ENCODE assay signal across 8 mouse cellular contexts in genomic region chr9:50659392-50660217, GRCm38 (mm10). TPM values are rescaled to one million over a fixed set of nuclear protein-coding genes. Genes with fewer than 3 reads are reported as not detected.
DNase-seq lines count a peak whose midpoint lies in the region; ATAC-seq lines count a peak whose summit lies in the region.

Gene Dlat, minus strand, starts transcription at chr9:50659780.

- WGBS in forebrain, embryonic 11.5 days, result under 1% methylated on average over 63 of the region's 63 CpGs
- 0% methylated on average over 63 of the region's 63 CpGs for WGBS in heart, embryonic 16.5 days
- under 1% methylated on average over 63 of the region's 63 CpGs for WGBS in liver, embryonic 15.5 days (ENCODE audit: insufficient replicate concordance)
- WGBS in neural tube, embryonic 12.5 days, result under 1% methylated on average over 63 of the region's 63 CpGs

- peak; percentile 92 for ATAC-seq in forebrain, embryonic 11.5 days (replicated peaks; ENCODE audit: low FRiP score)
- peak; percentile 93 for ATAC-seq in heart, embryonic 16.5 days (replicated peaks; ENCODE audit: extremely low read depth, insufficient read depth, low FRiP score)
- ATAC-seq in liver, embryonic 15.5 days (ENCODE audit: insufficient read depth), result peak; percentile 91
- ATAC-seq in neural tube, embryonic 12.5 days (ENCODE audit: low FRiP score, low read depth), result peak; percentile 89

- H3K4me3 ChIP-seq in forebrain, embryonic 11.5 days (ENCODE audit: low read depth, low read length), result peak within 1 kb of the TSS; percentile 84
- H3K4me3 ChIP-seq in heart, embryonic 16.5 days (ENCODE audit: low read length), result peak within 1 kb of the TSS; percentile 76
- peak within 1 kb of the TSS; percentile 89 for H3K4me3 ChIP-seq in liver, embryonic 15.5 days (replicated peaks)
- H3K4me3 ChIP-seq in neural tube, embryonic 12.5 days, result peak within 1 kb of the TSS; percentile 92

- peak within 1 kb of the TSS; percentile 84 for H3K4me2 ChIP-seq in forebrain, embryonic 11.5 days (ENCODE audit: low read depth, low read length, severe bottlenecking)
- H3K4me2 ChIP-seq in heart, embryonic 16.5 days (ENCODE audit: low read depth, low read length), result peak within 1 kb of the TSS; percentile 65
- peak within 1 kb of the TSS; percentile 94 for H3K4me2 ChIP-seq in liver, embryonic 15.5 days
- H3K4me2 ChIP-seq in neural tube, embryonic 12.5 days (replicated peaks), result peak within 1 kb of the TSS; percentile 68

- peak; percentile 52 to 62 for DNase-seq in CD8-positive naive resting alpha-beta T cell, adult 2 months (ENCODE audit: low read depth in 2 of 2, low spot score in 2 of 2)
- peak; percentile 70 for DNase-seq in c-Kit-positive CD71-negative TER-119-negative erythroid progenitor cells, embryonic 14.5 days (ENCODE audit: low read depth)
- DNase-seq in forebrain, embryonic 11.5 days (ENCODE audit: low spot score), result peak; percentile 91
- DNase-seq in kidney, postnatal 36 days, result peak; percentile 87 to 92
- DNase-seq in telencephalon, adult 2 months (ENCODE audit: low read depth, low spot score), result peak; percentile 91

- no peaks in the 10 kb centered on the region for H3K27me3 ChIP-seq in forebrain, embryonic 11.5 days (ENCODE audit: control insufficient read depth, insufficient read depth, low read length)
- H3K27me3 ChIP-seq in heart, embryonic 16.5 days (ENCODE audit: control insufficient read depth, insufficient read depth, low read length), result no peaks in the 10 kb centered on the region
- H3K27me3 ChIP-seq in liver, embryonic 15.5 days, result no peaks in the 10 kb centered on the region
- no peaks in the 10 kb centered on the region for H3K27me3 ChIP-seq in neural tube, embryonic 12.5 days (replicated peaks)

- H3K9me3 ChIP-seq in forebrain, embryonic 11.5 days (ENCODE audit: control insufficient read depth, low read length), result no peaks in the 10 kb centered on the region
- H3K9me3 ChIP-seq in heart, embryonic 16.5 days (replicated peaks; ENCODE audit: control insufficient read depth, low read length), result no peaks in the 10 kb centered on the region
- no peaks in the 10 kb centered on the region for H3K9me3 ChIP-seq in liver, embryonic 15.5 days (replicated peaks)
- no peaks in the 10 kb centered on the region for H3K9me3 ChIP-seq in neural tube, embryonic 12.5 days

- H3K36me3 ChIP-seq in forebrain, embryonic 11.5 days (ENCODE audit: control insufficient read depth, insufficient read depth, low read length), result no peaks in the 10 kb centered on the region; the same call in 1 of the 2 replicates
- H3K36me3 ChIP-seq in heart, embryonic 16.5 days (ENCODE audit: control insufficient read depth, insufficient read depth), result peaks cover 15% of the 10 kb centered on the region
- H3K36me3 ChIP-seq in liver, embryonic 15.5 days (replicated peaks), result peaks cover 15% of the 10 kb centered on the region; the same call in 1 of the 2 replicates
- H3K36me3 ChIP-seq in neural tube, embryonic 12.5 days, result peaks cover 20% of the 10 kb centered on the region

- peaks cover 2% of the 10 kb centered on the region; the same call in 1 of the 2 replicates for H3K4me1 ChIP-seq in forebrain, embryonic 11.5 days (replicated peaks; ENCODE audit: control insufficient read depth, insufficient read depth, low read length)
- H3K4me1 ChIP-seq in heart, embryonic 16.5 days (ENCODE audit: control insufficient read depth, insufficient read depth, low read length), result peaks cover 18% of the 10 kb centered on the region
- H3K4me1 ChIP-seq in liver, embryonic 15.5 days (replicated peaks), result peaks cover 28% of the 10 kb centered on the region
- H3K4me1 ChIP-seq in neural tube, embryonic 12.5 days, result peaks cover 8% of the 10 kb centered on the region

- peak within 1 kb of the TSS; percentile 71 for H3K27ac ChIP-seq in forebrain, embryonic 11.5 days (ENCODE audit: low read depth, low read length)
- H3K27ac ChIP-seq in heart, embryonic 16.5 days (ENCODE audit: low read length), result peak within 1 kb of the TSS; percentile 93
- H3K27ac ChIP-seq in liver, embryonic 15.5 days (replicated peaks), result peak within 1 kb of the TSS; percentile 76
- H3K27ac ChIP-seq in neural tube, embryonic 12.5 days, result peak within 1 kb of the TSS; percentile 53

- peak within 1 kb of the TSS; percentile 89 for H3K9ac ChIP-seq in forebrain, embryonic 11.5 days (ENCODE audit: low read length)
- peak within 1 kb of the TSS; percentile 98 for H3K9ac ChIP-seq in heart, embryonic 16.5 days (ENCODE audit: low read length)
- H3K9ac ChIP-seq in liver, embryonic 15.5 days, result peak within 1 kb of the TSS; percentile 80
- H3K9ac ChIP-seq in neural tube, embryonic 12.5 days, result peak within 1 kb of the TSS; percentile 90

RNA-seq across cellular contexts. Expression of gene Dlat, which starts in this region (rescaled TPM):
- 53.2 and 57.7 TPM in 2 replicates for polyA plus RNA-seq in forebrain, embryonic 11.5 days (2014; fragmentation: Nextera tagmentation; extraction: Ambion mirVana)
- 147 and 156 TPM in 2 replicates for polyA plus RNA-seq in heart, embryonic 16.5 days (2015; fragmentation: Nextera tagmentation; extraction: Ambion mirVana)
- polyA plus RNA-seq in liver, embryonic 15.5 days (2015; fragmentation: Nextera tagmentation; extraction: Ambion mirVana), result 23.2 and 24.6 TPM in 2 replicates
- polyA plus RNA-seq in neural tube, embryonic 12.5 days (2016; fragmentation: Nextera tagmentation; extraction: Ambion mirVana), result 46.2 and 56.0 TPM in 2 replicates

Comparison
In these comparisons a context has a peak if more than half of its experiments do, and no peak if none do; other contexts are left out.
1. Peak in every context shown above with its lines: DNase-seq, ATAC-seq, H3K4me3 ChIP-seq and H3K27ac ChIP-seq.